In the genomic region with DNA sequence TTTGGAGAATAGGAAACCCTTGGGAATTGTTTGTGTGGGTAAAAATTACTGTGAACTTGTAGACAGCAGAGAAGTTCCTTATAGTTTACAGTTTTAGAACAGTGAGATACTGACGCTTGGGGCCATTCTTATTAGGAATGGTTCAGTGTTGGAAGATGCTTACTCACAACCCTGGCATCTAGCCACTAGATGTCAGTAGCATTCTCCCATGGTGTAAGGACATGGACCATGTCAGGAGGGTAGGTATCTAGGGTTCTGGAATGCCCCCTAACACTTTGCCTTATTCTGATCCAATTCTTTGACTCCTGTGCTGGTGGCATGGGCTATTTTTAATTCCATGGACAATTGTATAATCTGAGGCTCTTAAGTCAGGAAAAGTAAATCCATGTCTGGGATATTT, we compare ENCODE assay signal across 9 mouse cellular contexts.
DNase-seq lines count a peak whose midpoint lies in the region; ATAC-seq and TF ChIP-seq lines count a peak whose summit lies in the region.
"Had no signal": no experiment of that assay in that cellular context is flagged by ENCODE, and none has a peak within 500 bp of the region (broad histone marks: within the 10 kb centered on the region; RNA-seq: fewer than 3 reads in every experiment).

No protein-coding gene starts in this region.

- H3K27me3 ChIP-seq in liver, embryonic 14.5 days (ENCODE audit: control insufficient read depth, insufficient read depth, low read length): no peaks in the 10 kb centered on the region
- H3K27me3 ChIP-seq in liver, embryonic 11.5 days (replicated peaks; ENCODE audit: control insufficient read depth, insufficient read depth, low read length): no peaks in the 10 kb centered on the region

- no peak overlapping the region for H3K27ac ChIP-seq in liver, embryonic 14.5 days
- no peak overlapping the region for H3K27ac ChIP-seq in liver, embryonic 11.5 days (ENCODE audit: low read depth, low read length)
- H3K27ac ChIP-seq: macrophage had no signal

- peak; percentile 51 for TF ChIP-seq CTCF in liver, embryonic 14.5 days (IDR thresholded peaks at IDR 0.05; ENCODE audit: low read depth)

- no peak for ATAC-seq in liver, embryonic 14.5 days (ENCODE audit: insufficient read depth)
- no peak for ATAC-seq in liver, embryonic 11.5 days (replicated peaks; ENCODE audit: low FRiP score)
- ATAC-seq in granulocyte monocyte progenitor cell, adult 5-6 weeks (replicated peaks; ENCODE audit: poor library complexity, severe bottlenecking): peak; percentile 40; the same call in 1 of the 2 replicates
- ATAC-seq in cerebellum, adult (ENCODE audit: insufficient number of reproducible peaks, low FRiP score, low TSS enrichment): no peak

- H3K4me2 ChIP-seq in liver, embryonic 14.5 days (ENCODE audit: low read depth): no peak overlapping the region
- H3K4me2 ChIP-seq in liver, embryonic 11.5 days: no peak overlapping the region

- no peaks in the 10 kb centered on the region for H3K9me3 ChIP-seq in liver, embryonic 14.5 days (ENCODE audit: control insufficient read depth, low read length)
- H3K9me3 ChIP-seq in liver, embryonic 11.5 days (ENCODE audit: control insufficient read depth, low read length): no peaks in the 10 kb centered on the region

- H3K36me3 ChIP-seq in liver, embryonic 14.5 days (replicated peaks; ENCODE audit: control insufficient read depth, insufficient read depth, low read depth): no peaks in the 10 kb centered on the region
- no peaks in the 10 kb centered on the region for H3K36me3 ChIP-seq in liver, embryonic 11.5 days (ENCODE audit: control insufficient read depth, insufficient read depth, low read length)

- H3K9ac ChIP-seq in liver, embryonic 14.5 days (replicated peaks): no peak overlapping the region
- no peak overlapping the region for H3K9ac ChIP-seq in liver, embryonic 11.5 days (ENCODE audit: low read depth, low read length)

- DNase-seq in cerebellum, postnatal 10 days: peak; percentile 22 to 23
- no peak for DNase-seq in cerebellum, adult 8-10 months
- no peak for DNase-seq in liver, embryonic 14.5 days (ENCODE audit: low read depth in 3 of 3, low spot score in 3 of 3)
- DNase-seq in liver, embryonic 11.5 days (ENCODE audit: low spot score): no peak
- DNase-seq in retina, postnatal 1 day: peak; percentile 52
- DNase-seq in layer of hippocampus, postnatal 25 days (ENCODE audit: extremely low spot score in 1 of 2, low spot score in 1 of 2): no peak

- no peaks in the 10 kb centered on the region for H3K4me1 ChIP-seq in liver, embryonic 14.5 days (replicated peaks; ENCODE audit: control insufficient read depth in 2 of 2, insufficient read depth in 2 of 2, low read length in 1 of 2)
- H3K4me1 ChIP-seq in liver, embryonic 11.5 days (replicated peaks; ENCODE audit: control insufficient read depth, insufficient read depth, low read length): no peaks in the 10 kb centered on the region

- 17% methylated on average over 1 of the region's 1 CpGs for WGBS in liver, embryonic 14.5 days (ENCODE audit: insufficient replicate concordance)
- WGBS in liver, embryonic 11.5 days: 28% methylated on average over 1 of the region's 1 CpGs

- TF ChIP-seq EP300 in liver, embryonic 14.5 days (IDR thresholded peaks at IDR 0.05; ENCODE audit: low read depth): no peak

- no peak overlapping the region for H3K4me3 ChIP-seq in liver, embryonic 14.5 days (ENCODE audit: insufficient read depth in 1 of 2, low read depth in 2 of 2, low read length in 2 of 2)
- H3K4me3 ChIP-seq in liver, embryonic 11.5 days (ENCODE audit: low read depth, low read length): no peak overlapping the region

Comparison
In these comparisons a context has a peak if more than half of its experiments do, and no peak if none do; other contexts are left out.
1. DNase-seq: peak in cerebellum, postnatal 10 days (2 of 2) and retina, postnatal 1 day (single experiment); none in cerebellum, adult 8-10 months (single experiment), liver, embryonic 14.5 days (0 of 3), liver, embryonic 11.5 days (single experiment) and layer of hippocampus, postnatal 25 days (0 of 2).